Mouse (Mus musculus) cortical plate, adult 2 months (tissue): ENCODE data around the gene Pigm. TPM values are rescaled to one million over a fixed set of nuclear protein-coding genes. Genes with fewer than 3 reads are reported as not detected.

Experiments used
- H3K27ac ChIP-seq: fragments of 200-500 bp; 2 replicates; pipeline ENCODE4 v1.5.1; 2012; ENCODE audit warnings: low read length, control low read depth, inconsistent platforms; ENCODE audit not compliant: insufficient read depth
- H3K4me1 ChIP-seq: fragments of 200-500 bp; 2 replicates; pipeline ENCODE4 v1.6.1; 2011; ENCODE audit warnings: low read length; ENCODE audit not compliant: control insufficient read depth, insufficient read depth
- H3K4me3 ChIP-seq: fragments of 200-500 bp; 2 replicates; pipeline ENCODE4 v1.5.1; 2011; ENCODE audit warnings: mild to moderate bottlenecking, low read length, control low read depth; ENCODE audit not compliant: insufficient read depth
- CTCF ChIP-seq: fragments of 200-500 bp; IDR thresholded peaks from 2 replicates; pipeline ENCODE4 v1.5.1; 2011; ENCODE audit warnings: mild to moderate bottlenecking, control low read depth, low read length; ENCODE audit not compliant: insufficient read depth; ENCODE audit errors: extremely low read depth
- POLR2A ChIP-seq: fragments of 200-500 bp; IDR thresholded peaks from 2 replicates; pipeline ENCODE4 v1.6.1; 2011; ENCODE audit warnings: mild to moderate bottlenecking, low read length, control low read depth; ENCODE audit not compliant: insufficient read depth; ENCODE audit errors: extremely low read depth
- polyA plus RNA-seq: library from polyadenylated mRNA; depleted of rRNA; stranded (reverse); fragments of >200 nt; gene quantifications from 2 replicates; pipeline ENCODE4 v1.2.3, GENCODE M21; 2012

Pigm gene
- polyA plus RNA-seq, 1 experiment = 6.5 TPM

GRCm38 (mm10) chr1:172349504-172349903, 26.8 kb upstream of the Pigm start:
- Histone ChIP-seq H3K4me3 (no peak overlapping the region), H3K27ac (peak overlapping the region; percentile 97)
- TF ChIP-seq POLR2A = no peak
- no peak for TF ChIP-seq CTCF

GRCm38 (mm10) chr1:172349916-172350812, 26.2 kb upstream of the Pigm start:
- TF ChIP-seq CTCF (no peak), POLR2A (no peak)
- H3K4me3 ChIP-seq = no peak overlapping the region
- 0 out of 2 replicates have a peak, but pooled peaks cover 3% of the 10 kb centered on the region for H3K4me1 ChIP-seq
- peak overlapping the region; percentile 97 for H3K27ac ChIP-seq

More at GRCm38 (mm10) chr1:172349504-172349903, 26.8 kb upstream of the Pigm start:
- 0 out of 2 replicates have a peak, but pooled peaks cover 3% of the 10 kb centered on the region for H3K4me1 ChIP-seq

- Histone ChIP-seq H3K4me3 (no peak overlapping the region), H3K4me1 (0 out of 2 replicates have a peak, but pooled peaks cover 3% of the 10 kb centered on the region), H3K27ac (peak overlapping the region; percentile 6; the same call in 1 of the 2 replicates)
- TF ChIP-seq POLR2A (no peak), CTCF (no peak)
Measured at GRCm38 (mm10) chr1:172352001-172352400, 24.3 kb upstream of the Pigm start.

- no peak overlapping the region for H3K4me3 ChIP-seq
- H3K4me1 ChIP-seq = 0 out of 2 replicates have a peak, but pooled peaks cover 3% of the 10 kb centered on the region
- no peak overlapping the region for H3K27ac ChIP-seq
- TF ChIP-seq CTCF (no peak), POLR2A (no peak)
Measured at GRCm38 (mm10) chr1:172352453-172352852, 23.9 kb upstream of the Pigm start.

- no peak overlapping the region for H3K27ac ChIP-seq
Measured at GRCm38 (mm10) chr1:172355336-172355735, 21.0 kb upstream of the Pigm start.

GRCm38 (mm10) chr1:172357550-172357949, 18.8 kb upstream of the Pigm start:
- Histone ChIP-seq H3K4me1 (peaks cover 2% of the 10 kb centered on the region; the same call in 1 of the 2 replicates), H3K27ac (no peak overlapping the region), H3K4me3 (no peak overlapping the region)
- TF ChIP-seq CTCF (peak; percentile 83), POLR2A (no peak)

More at GRCm38 (mm10) chr1:172355336-172355735, 21.0 kb upstream of the Pigm start:
- H3K4me3 ChIP-seq = no peak overlapping the region
- TF ChIP-seq CTCF = no peak
- no peak for TF ChIP-seq POLR2A
- H3K4me1 ChIP-seq = peaks cover 2% of the 10 kb centered on the region; the same call in 1 of the 2 replicates

GRCm38 (mm10) chr1:172358341-172358740, 18.0 kb upstream of the Pigm start:
- peaks cover 2% of the 10 kb centered on the region; the same call in 1 of the 2 replicates for H3K4me1 ChIP-seq
- H3K27ac ChIP-seq = peak overlapping the region; percentile 24
- TF ChIP-seq POLR2A (no peak), CTCF (no peak)
- H3K4me3 ChIP-seq = no peak overlapping the region

- Histone ChIP-seq H3K27ac (no peak overlapping the region), H3K4me3 (no peak overlapping the region), H3K4me1 (no peaks in the 10 kb centered on the region)
- TF ChIP-seq CTCF (peak; percentile 72), POLR2A (no peak)
Measured at GRCm38 (mm10) chr1:172364684-172365083, 11.7 kb upstream of the Pigm start.

GRCm38 (mm10) chr1:172368768-172369418, 7.5 kb upstream of the Pigm start:
- Histone ChIP-seq H3K4me3 (no peak overlapping the region), H3K27ac (no peak overlapping the region), H3K4me1 (no peaks in the 10 kb centered on the region)
- TF ChIP-seq POLR2A = no peak
- peak; percentile 9; the same call in 1 of the 2 replicates for TF ChIP-seq CTCF
